Mouse (Mus musculus) R1 (cell line): ENCODE data around the gene Wdr83os.

Experiments used
- DNase-seq: peaks from one replicate; pipeline ENCODE4 v3.0.0-alpha.2; 2018; ENCODE audit warnings: low read depth, low spot score

The Wdr83os gene

DNA sequence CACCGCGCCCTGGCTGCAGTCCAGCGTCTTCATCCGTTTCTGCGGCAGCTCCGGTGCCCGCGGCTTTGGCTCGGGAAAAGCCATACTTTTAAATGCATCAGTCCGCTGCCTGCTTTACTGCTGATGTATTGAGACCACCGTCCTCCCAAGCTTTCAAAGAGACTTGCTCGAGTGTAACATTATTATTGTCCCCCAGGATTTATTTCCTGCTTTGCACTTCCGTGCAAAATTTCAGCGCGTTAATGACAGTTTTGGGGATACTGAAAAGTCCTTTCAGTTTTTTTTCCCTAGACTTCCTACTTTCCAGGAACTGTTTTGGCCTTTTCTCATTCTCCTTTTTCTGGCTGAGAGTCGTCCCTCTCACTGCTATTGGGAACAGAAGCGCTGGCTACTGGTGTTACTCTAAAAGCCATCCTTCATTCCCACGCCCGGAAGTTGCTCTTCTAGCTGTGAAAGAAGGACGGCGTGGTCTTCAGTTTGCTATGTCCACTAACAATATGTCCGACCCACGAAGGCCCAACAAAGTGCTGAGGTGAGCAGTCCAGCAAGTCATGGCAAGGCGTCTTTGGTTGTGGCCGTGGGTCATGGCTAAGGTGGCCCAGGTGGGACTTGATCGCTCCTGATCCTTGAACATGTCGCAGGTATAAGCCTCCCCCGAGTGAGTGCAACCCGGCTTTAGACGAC is at the start of gene Wdr83os:
TSS of gene Wdr83os (plus strand) at position 209 of the 684 bp plus-strand sequence.
- peak; percentile 88 for DNase-seq

DNA sequence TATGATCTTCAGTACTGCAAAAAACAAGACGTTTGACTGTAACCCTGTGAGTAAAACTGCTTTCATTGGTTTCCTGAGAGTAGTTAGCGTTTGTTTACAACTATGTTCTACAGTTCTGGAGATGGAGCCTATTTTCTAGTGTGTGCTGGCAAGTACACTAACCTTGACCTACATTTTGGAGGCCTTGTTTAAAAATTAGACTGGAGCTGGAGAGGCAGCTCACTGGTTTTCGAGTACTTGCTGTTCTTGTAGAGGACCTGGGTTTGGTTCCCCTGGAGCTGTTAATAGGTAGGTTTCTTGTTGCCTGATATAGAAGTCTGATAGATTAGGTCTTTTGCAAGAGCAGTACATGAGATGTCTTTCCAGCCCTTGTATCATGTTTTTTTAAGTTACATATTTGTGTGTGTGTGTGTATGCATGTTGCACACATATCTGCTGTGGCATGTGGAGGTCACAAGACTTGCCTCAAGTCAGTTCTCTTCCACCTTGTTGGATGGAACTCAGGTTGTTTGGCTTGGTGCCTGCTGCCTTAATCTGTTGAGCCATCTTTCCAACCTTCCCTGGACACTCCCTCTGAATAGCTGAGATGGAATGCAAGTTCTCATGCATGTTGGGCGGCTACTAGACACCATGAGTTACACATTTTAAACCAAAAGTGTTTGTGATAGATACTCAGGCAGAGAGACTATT is 47.8 kb upstream of the Wdr83os start:
- no peak for DNase-seq

- peak; percentile 62 for DNase-seq
Observed at GRCm38 (mm10) chr8:85033867-85034266, 46.7 kb upstream of the Wdr83os start.

DNA sequence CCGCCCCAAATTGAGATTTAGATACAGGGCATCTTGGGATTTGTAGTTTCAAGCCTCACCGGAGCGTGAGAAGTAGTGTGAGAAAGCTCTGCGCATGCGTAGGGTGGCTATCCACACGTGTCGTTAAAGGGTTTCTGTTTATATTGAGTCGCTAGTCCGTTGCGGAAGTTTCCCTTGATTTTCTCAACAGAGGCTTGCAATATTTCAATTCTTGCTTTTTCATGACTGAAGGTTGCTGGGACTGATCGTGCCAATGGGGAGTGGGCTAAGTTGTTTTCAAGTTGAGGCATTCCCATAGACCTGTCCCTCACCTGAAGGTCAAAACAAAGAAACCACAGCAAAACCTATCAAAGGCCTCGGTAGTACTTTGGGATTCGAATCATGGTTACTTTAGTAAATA is 45.8 kb upstream of the Wdr83os start:
- peak; percentile 95 for DNase-seq

DNA sequence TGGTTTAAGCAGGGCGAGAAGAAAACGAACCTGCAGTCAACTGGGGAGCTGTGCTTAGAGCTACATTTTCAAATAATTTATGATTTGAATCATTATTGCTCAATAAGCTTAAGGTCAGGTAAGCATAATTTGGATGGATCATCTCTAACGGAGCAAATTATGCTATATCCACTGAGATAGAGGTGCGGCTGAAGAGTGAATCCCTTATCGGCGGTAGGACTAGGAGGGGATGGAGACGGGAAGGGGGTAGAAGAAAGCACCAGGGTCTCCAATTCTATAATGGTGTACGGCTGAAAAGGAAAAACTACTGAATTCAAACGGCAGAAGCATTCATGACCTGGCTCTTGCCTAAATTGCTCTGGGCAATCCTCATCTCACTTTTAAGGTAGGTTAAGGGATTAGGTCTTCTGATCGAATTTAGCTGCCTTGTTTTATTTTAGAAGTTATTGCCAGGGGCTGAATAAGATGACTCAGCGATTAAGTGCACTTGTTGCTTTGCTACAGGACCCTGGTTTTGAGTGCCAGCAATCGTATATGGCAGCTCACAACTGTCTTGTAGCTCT is 45.3 kb upstream of the Wdr83os start:
- DNase-seq, result no peak

DNA sequence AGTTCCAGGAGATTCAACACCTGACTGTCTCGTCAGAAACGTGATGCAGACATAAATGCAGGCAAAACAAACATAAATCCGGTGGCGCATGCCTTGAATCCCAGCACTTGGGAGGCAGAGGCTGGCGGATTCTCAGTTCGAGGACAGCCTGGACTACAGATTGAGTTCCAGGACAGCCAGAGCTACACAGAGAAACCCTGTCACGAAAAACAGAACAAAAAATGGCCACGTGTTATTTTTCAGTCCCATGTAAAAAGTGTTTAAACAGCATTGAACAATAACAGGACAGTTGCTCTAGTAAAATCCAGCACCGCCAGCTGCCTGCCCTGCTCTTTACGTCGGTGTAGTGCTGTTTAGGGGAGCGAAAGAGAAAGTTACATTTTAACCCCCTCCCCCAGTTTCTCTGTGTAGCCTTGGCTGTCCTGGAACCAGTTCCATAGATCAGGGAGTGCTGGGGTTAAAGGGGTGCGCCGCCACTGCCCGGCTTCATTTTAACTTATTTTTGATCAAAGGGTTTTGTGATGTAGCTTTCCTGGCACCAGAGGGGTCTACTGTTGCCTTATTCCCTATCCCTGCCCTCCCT is 44.7 kb upstream of the Wdr83os start:
- peak; percentile 48 for DNase-seq

- no peak for DNase-seq
Observed at GRCm38 (mm10) chr8:85036381-85036717, 44.2 kb upstream of the Wdr83os start.

GRCm38 (mm10) chr8:85036718-85037365 is 43.7 kb upstream of the Wdr83os start, which contains the start of gene Tnpo2:
Tnpo2 (plus strand) TSS chr8:85036915.
- peak; percentile 99 for DNase-seq

- DNase-seq, result peak; percentile 89
Observed at GRCm38 (mm10) chr8:85037366-85037680, 43.2 kb upstream of the Wdr83os start.

GRCm38 (mm10) chr8:85037681-85038531 is 42.6 kb upstream of the Wdr83os start:
- peak; percentile 53 for DNase-seq

GRCm38 (mm10) chr8:85043619-85044018 is 36.9 kb upstream of the Wdr83os start:
- no peak for DNase-seq

- DNase-seq, result no peak
Observed at GRCm38 (mm10) chr8:85057367-85057766, 23.2 kb upstream of the Wdr83os start.

DNA sequence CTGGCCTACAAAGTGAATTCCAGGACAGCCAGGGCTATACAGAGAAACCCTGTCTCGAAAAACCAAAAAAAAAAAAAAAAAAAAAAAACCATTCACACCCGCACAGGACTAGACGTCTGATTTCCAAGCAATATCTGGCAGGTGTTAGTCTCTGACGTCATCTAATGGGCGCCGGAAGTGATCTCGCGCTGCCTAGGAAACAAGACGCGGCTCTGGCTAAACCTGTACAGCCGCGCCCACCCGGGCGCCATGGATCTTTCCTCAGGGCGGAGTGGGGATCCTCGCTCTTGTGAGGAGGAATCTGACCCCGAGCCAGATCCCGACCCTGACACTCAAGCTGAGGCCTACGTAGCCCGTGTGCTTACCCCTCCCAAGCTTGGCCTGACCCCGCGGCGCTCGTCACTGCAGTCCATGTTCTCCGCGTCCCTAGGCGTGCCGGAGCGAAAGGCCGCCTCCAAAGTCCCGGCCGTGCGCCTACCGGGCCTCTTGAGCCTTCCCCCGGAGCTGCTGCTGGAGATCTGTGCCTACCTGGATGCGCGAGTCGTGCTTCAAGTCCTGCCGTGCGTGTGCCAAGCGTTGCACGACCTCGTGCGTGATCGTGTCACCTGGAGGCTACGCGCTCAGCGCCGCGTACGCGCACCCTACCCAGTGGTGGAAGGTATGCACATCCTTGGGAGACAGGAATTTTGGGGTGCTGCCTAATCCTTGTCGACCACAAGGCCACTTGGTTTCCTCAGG is 20.5 kb upstream of the Wdr83os start, which contains the start of gene Fbxw9:
TSS of gene Fbxw9 (plus strand) at position 177 of the 738 bp plus-strand sequence.
- peak; percentile 97 for DNase-seq

DNA sequence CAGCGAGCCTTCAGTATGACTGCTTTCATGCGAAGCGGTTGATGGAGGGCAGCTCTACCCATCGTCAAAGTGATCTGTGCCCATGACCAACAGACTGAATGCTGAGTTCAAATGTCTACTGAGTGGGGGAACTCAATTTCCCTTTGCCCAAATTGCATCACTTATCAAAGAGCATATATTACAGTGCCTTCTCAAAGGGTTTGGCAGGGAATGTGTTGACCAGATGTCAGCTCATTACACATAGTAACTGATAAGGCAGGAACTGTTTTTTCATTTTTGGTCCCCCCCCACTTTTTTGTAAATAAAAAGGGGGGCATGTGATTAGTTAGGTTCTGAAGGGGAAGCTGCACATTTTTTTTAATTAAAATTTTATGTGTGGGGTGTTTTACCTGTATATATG is 17.9 kb upstream of the Wdr83os start:
- no peak for DNase-seq

- DNase-seq, result no peak
Observed at GRCm38 (mm10) chr8:85065213-85065612, 15.3 kb upstream of the Wdr83os start.

DNA sequence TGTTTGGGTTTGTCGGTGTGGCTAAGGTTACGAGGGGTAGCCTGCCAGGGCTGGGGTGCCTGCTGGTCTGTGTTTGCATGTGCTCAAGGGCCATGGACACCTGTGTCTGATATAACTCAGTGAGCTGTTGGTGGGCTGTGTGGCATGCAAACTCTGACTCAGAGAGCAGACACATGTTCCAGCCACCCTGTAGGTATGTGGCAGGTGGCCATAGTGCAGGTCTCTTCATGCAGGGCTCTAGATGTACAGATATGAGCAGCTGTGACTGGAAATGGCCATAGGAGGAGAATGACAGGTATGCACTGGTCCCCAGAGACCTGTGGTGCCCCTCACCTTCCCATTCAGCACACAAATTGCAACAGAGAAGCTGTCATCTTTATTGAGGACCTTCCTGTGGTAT is 13.4 kb upstream of the Wdr83os start:
- DNase-seq, result no peak

- no peak for DNase-seq
Observed at GRCm38 (mm10) chr8:85067982-85068381, 12.6 kb upstream of the Wdr83os start, which contains the start of gene Gm5741. Gm5741 (minus strand) TSS chr8:85067982.

DNA sequence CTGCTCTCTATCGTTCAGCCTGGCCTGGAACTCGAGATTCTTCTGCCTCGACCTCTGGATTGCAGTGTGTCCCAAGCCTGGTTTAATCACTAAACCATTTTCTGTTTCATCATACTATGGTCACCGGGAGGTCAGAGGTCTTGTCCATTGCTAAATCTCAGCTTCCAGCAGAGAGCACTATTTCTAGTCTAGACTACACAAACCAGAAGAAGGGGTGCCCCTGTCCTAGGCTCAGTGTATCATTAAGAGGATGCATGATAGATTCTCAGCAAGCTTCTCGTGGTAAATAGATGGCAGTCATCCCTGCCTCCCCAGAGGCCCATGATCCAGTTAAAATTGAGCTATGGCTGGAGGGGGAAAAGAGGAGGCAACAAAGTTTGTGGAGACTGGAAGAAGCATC is 9.5 kb upstream of the Wdr83os start:
- DNase-seq, result peak; percentile 37

GRCm38 (mm10) chr8:85071514-85072281 is 8.8 kb upstream of the Wdr83os start, which contains the start of gene Dhps:
Dhps (plus strand) TSS chr8:85071757.
- peak; percentile 94 for DNase-seq
